Mouse (Mus musculus): ENCODE data around the gene Rnf135.
"Not testable (repeated sequence)": the region's sequence is repeated elsewhere in the genome, so short reads cannot be mapped to it uniquely, and the experiment has no call there.

Rnf135 gene

GRCm38 (mm10) chr11:80202296-80202695 lies 18.6 kb downstream of the Rnf135 start:
- DNase-seq (ENCODE audit: low spot score) = no peak

GRCm38 (mm10) chr11:80204037-80204436 lies 20.4 kb downstream of the Rnf135 start:
- no peak for DNase-seq (ENCODE audit: low spot score)

GRCm38 (mm10) chr11:80204941-80205340 lies 21.3 kb downstream of the Rnf135 start:
- DNase-seq (ENCODE audit: low spot score) = no peak

- no peak for DNase-seq (ENCODE audit: low spot score)
Observed at GRCm38 (mm10) chr11:80208465-80208859, 24.8 kb downstream of the Rnf135 start.

- DNase-seq (ENCODE audit: low spot score) = peak; percentile 93
Observed at GRCm38 (mm10) chr11:80208860-80209800, 25.5 kb downstream of the Rnf135 start, which contains the start of gene Rhot1. TSS of gene Rhot1 (plus strand) at chr11:80209019.

- no peak for DNase-seq (ENCODE audit: low spot score)
Observed at GRCm38 (mm10) chr11:80210321-80210720, 26.7 kb downstream of the Rnf135 start.

- DNase-seq (ENCODE audit: low spot score) = no peak
Observed at GRCm38 (mm10) chr11:80212282-80212681, 28.6 kb downstream of the Rnf135 start.

- no peak for DNase-seq (ENCODE audit: low spot score)
Observed at GRCm38 (mm10) chr11:80215291-80215690, 31.6 kb downstream of the Rnf135 start.

GRCm38 (mm10) chr11:80218657-80219293 lies 35.1 kb downstream of the Rnf135 start:
- DNase-seq (ENCODE audit: low spot score) = no peak

GRCm38 (mm10) chr11:80230066-80230465 lies 46.4 kb downstream of the Rnf135 start:
- DNase-seq (ENCODE audit: low spot score) = not testable (repeated sequence)

GRCm38 (mm10) chr11:80237278-80237677 lies 53.6 kb downstream of the Rnf135 start:
- DNase-seq (ENCODE audit: low spot score) = no peak

- DNase-seq (ENCODE audit: low spot score) = no peak
Observed at GRCm38 (mm10) chr11:80238306-80238705, 54.7 kb downstream of the Rnf135 start.

GRCm38 (mm10) chr11:80247026-80247425 lies 63.4 kb downstream of the Rnf135 start:
- DNase-seq (ENCODE audit: low spot score) = no peak

GRCm38 (mm10) chr11:80248531-80248930 lies 64.9 kb downstream of the Rnf135 start:
- no peak for DNase-seq (ENCODE audit: low spot score)
